Mouse (Mus musculus) small intestine, adult 2 months (tissue): Measurements from ENCODE around the gene Fgd2.

ENCODE experiments used
- CTCF ChIP-seq: fragments of 200-500 bp; IDR thresholded peaks from 2 replicates; pipeline ENCODE4 v1.5.1; 2012; ENCODE audit warnings: low read depth, mild to moderate bottlenecking, control low read depth, inconsistent platforms, low read length, moderate library complexity, mixed read lengths; ENCODE audit not compliant: insufficient replicate concordance, insufficient read length; ENCODE audit errors: extremely low read depth
- POLR2A ChIP-seq: fragments of 200-500 bp; IDR thresholded peaks from 2 replicates; pipeline ENCODE4 v1.6.1; 2012; ENCODE audit warnings: low read depth, mild to moderate bottlenecking, control low read depth, inconsistent platforms, low read length, moderate library complexity

- TF ChIP-seq CTCF (no peak), POLR2A (no peak)
Observed at GRCm38 (mm10) chr17:29348996-29349395, 11.7 kb upstream of the Fgd2 start.
